Mouse (Mus musculus) urinary bladder, postnatal 14 days (tissue): ENCODE data around the gene Usp48.
"Not testable (repeated sequence)": the region's sequence is repeated elsewhere in the genome, so short reads cannot be mapped to it uniquely, and the experiment has no call there.

Experiments used
- DNase-seq: peaks from one replicate; pipeline ENCODE4 v3.0.0; 2021; ENCODE audit warnings: low spot score

The Usp48 gene

DNA sequence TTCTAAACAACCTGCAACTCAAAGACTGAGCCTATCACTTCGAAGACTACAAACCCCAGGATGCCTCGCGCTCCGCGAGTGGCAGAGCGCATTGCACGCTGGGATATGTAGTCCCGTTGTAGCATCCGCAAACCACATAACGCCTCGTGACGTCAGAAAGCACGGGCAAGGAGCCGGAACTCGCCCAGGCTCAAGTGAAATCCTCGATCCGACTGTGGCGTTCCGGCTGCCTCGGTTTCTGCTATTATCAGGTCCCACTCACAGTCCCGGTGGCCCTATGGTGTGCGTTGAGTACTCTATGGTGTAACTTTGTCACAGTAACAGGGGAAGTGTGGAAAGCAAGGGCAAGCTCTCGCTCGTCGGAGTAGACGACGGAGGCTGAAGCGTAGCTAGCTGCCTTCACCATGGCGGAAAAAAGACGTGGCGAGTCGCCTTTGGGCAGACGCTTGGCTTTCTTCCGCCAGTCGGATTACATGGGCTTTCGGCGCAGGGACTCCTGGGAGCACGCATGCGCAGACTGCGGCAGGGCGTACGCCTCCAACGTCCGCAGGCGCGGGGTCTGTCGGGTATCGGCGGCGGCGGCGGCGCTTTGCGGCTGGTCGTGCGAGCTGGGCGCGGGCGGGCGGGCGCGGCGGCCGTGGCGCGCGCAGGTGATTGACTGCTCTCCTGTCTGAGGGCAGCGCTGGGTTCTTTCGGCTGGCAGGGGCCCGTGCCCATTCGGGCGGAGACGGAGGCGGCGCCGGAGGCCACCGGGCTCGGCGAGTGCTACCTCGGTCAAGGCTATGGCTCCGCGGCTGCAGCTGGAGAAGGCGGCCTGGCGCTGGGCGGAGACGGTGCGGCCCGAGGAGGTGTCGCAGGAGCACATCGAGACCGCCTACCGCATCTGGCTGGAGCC is at the start of gene Usp48:
Gene Usp48 (plus strand): TSS at position 155 of the 895 bp plus-strand sequence.
- peak; percentile 100 for DNase-seq

DNA sequence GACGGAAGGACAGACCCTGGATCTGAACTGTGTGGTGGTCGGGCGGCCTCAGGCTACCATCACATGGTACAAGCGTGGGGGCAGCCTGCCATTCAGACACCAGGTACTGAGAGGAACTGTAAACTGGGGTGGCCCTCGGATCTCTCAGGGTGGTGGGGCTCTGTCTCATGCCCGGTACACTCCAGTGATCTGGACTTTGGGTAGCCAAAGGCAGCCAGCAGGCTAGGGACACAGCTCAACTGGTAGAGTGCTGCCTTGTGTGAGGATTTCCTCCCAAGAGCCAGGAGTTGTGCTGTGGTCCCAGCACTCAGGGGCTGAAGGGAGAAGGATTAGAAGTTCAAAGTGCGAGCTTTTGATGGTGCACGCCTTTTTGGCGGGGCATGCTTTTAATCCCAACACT is 48.0 kb upstream of the Usp48 start:
- no peak for DNase-seq

DNA sequence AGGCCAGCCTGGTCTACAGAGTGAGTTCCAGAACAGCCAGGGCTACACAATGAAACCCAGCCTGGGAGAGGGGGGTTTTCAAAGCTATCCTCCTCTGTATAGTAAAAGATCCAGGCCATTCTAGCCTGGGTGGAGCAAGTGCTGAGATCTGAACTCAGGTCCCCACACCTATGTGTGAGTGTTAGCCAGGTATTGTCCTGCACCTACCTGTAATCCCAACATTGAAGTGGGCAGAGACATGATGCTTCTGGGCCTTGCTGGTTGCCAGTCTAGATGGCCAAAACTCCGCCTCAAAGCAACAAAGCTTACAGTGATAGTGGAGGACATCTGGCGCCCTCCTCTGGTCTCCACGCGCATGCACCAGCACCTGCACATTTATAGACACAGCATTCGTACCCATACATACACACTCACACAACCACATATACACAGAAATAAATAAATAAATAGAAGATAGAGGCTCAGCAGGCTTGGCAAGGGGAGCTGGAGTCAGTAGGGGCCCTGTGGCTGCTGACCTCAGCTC is 47.5 kb upstream of the Usp48 start:
- peak; percentile 26 for DNase-seq

DNA sequence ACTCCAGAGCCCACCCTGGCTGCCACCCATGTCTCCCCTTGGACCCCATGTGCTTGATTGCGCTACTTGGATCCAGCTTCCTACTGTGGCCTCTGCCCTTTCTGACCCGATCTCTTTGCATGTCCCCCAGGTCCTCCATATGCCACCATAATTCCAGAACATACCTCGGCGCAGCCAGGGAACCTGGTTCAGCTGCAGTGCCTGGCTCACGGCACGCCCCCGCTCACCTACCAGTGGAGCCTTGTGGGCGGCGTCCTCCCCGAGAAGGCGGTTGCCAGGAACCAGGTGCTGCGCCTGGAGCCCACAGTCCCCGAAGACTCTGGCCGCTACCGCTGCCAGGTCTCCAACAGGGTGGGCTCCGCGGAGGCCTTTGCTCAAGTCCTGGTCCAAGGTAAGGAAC is 40.1 kb upstream of the Usp48 start:
- no peak for DNase-seq

DNA sequence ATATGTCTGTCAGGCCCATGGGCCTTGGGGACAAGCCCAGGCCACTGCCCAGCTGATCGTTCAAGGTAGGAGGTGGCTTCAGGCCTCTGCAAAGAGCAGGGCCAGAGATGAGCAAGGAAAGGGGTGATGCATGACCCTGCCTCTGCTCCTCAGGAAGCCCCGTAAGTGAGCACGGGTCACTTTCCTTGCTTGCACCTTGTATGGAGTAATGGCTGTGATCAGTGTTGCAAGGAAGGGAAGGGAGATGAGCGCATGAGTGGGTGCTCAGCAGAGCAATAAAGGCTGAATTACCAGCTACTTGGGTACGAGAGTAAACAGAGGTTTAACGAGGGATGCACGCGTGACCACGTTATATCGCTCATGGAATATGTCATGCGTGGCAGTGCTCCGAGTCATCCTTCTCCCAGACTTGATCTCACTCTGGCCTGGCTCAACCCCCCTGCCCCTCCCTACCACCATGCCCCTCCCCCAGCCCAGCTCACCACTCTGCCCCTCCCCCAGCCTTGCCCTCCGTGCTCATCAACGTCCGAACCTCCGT is 36.8 kb upstream of the Usp48 start:
- DNase-seq: no peak

DNA sequence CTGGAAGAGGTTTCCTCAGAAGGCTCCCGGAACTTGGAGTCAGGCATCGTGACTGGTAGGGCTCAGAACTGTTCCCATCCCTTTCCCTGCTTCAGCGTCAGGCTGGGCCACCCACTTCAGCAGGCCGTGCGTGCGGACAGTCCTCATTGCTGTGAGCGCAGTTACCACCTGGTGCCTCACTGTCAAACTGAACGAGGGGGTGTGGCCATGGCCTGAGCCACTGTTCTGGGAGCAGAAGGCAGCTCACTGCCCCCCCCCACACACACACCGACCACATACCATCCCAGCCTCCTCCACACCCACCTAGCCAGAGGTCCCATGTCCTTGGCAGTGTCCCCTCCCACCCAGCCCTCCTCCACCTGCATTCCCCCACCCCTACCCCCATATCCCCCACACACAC is 23.7 kb upstream of the Usp48 start:
- no peak for DNase-seq

DNA sequence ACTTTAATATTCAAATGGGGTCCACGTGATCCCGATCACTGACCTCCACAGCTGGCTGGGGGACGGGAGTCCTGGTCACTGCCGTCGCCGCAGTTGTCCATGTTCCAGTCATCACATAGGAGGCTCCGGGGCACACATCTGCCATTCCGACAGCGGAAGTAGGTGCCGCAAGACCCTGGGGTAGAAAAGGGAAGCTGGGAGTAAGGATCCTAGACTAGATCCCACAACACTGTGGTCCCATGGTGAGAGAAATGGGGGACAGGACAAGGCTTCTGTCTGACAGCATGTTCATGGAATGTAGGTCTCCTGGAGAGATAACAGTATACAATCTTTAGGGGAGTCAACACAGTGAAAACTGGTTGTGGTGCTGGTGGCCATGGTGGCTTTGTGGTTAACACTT is 19.1 kb upstream of the Usp48 start, which contains the start of gene Ldlrad2:
Gene Ldlrad2 (minus strand): TSS at position 101 of the 400 bp plus-strand sequence.
- no peak for DNase-seq

DNA sequence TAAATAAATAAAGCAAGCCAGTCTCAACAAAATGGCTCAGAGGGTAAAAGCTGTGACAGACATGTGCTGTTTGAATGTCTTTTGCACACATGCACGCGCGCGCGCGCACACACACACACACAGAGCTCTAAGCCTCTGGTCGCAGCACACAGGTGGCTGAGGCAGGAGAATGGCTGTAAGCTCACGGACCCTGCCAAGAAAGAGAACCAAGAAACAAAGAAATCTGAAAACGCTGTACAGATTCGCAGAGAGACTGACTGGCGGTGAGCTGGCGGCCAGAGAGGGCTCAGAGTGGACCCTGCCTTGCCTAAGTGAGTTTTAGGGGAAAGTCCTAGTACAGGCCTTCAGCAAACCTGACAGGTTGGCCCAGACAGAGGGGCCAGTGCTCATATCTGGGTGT is 16.1 kb upstream of the Usp48 start:
- DNase-seq: no peak

DNA sequence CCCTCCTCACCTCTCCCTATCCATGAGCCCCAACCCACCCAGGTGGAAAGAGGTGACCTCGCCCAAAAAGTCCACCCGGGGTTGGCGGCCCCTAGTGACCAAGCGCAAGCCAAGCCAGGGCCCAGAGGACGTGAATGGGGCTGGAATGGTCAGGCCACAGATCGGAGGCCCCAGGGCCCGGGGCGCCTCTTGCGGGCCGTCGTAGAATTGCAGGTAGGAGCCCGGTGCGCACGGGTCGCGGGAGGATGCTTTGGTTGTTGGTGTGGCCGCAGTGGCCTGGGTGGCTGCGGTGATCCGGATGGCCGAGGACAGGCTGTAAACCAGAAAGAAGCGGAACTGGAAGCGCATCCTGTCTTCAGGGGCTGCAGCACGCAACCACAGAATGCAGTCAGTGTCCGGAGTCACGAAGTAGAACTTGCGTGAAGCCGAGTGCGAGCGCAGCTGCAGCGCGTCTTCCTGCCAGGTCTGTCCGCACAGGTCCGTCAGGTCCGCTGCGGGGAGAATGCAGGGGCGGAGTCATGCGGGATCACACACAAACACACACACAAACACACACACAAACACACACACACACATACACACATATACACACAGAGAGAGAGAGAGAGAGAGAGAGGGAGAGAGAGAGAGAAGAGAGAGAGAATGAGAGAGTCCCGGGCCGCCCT is 15.2 kb upstream of the Usp48 start:
- peak; percentile 47 for DNase-seq

DNA sequence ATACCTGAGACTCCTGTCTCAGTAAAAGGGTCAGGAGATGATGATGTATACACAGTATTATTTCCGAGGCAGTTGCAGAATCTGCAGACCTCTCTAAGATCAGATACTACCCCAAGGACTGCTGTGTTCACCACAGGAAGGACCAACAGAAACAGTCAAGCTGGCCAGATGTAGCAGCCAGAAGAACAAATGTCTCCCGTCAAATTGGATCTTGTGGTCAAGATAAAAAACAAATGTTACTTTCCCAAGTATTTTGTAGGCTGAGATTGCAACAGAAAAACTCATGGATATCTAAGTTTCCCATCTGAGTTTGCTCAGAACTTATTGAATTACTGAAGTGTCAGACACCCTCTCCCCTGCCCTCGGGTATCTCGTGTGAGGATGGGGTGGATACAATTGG is 13.8 kb upstream of the Usp48 start:
- peak; percentile 18 for DNase-seq

DNA sequence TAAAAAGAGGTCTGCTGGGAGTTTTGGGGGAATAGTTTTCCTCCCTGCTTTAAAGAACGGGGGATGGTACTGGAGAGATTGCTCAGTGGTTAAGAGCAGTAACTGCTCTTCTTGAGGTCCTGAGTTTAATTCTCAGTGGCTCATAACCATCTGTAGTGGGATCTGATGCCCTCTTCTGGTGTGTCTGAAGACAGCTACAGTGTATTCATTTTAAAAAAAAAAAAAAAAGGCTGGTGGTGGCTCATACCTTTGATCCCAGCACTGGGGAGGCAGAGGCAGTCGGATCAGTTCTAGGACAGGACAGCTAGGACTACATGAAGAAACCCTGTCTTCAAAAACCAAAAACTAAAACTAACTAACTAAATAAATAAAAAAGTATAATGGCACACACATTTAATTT is 13.3 kb upstream of the Usp48 start:
- no peak for DNase-seq

DNA sequence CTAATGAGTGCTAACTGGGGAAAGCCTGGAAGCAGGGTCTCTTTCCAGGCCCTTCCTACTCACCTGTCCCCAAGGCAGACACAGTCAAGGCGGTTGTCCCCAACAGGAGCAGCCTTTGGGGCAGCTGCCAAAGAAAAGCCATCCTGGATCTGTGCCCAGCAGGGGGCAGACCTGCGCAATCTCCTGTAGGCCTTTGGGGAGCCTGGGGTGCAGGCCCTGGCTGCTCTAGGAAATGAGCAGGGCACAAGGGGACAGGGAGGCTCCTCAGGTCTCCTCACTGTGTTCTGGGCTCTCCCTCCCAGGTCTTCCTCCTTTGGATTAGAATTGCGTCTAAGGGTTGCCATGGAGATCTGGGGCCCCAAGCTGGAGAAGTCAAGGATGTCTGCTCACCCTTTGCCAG is 11.7 kb upstream of the Usp48 start:
- DNase-seq: peak; percentile 14

DNA sequence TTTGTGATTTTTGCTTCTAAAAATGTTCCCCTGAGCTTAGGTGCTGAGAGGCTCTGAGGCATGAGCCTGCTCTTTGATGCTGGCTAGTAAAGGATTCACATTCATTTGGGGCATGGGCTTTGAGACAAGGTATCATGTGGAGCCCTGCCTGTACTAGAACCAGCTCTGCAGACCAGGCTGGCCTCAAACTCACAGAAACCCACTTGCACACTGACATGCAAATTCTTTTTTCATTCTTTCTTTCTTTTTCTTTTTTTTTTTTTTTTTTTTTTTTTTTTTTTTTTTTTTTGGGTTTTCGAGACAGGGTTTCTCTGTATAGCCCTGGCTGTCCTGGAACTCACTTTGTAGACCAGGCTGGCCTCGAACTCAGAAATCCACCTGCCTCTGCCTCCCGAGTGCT is 4.5 kb upstream of the Usp48 start:
- not testable (repeated sequence) for DNase-seq

DNA sequence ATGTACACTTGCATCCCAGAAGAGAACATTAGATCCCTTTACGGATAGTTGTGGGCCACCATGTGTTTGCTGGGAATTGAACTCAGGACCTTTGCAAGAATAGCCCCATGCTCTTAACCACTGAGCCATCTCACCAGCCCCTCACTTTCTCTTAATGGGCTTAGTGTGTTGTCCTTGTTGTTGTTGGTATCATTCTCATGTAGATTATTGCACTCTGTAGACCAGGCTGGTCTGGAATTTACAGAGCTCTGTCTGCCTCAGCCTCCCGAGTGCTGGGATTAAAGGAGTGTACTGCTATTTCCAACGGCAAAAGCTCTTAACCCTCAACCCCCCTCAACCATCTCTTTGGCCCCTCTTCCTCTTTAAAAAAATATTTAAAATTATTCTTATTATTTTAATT is 4.0 kb upstream of the Usp48 start:
- no peak for DNase-seq

DNA sequence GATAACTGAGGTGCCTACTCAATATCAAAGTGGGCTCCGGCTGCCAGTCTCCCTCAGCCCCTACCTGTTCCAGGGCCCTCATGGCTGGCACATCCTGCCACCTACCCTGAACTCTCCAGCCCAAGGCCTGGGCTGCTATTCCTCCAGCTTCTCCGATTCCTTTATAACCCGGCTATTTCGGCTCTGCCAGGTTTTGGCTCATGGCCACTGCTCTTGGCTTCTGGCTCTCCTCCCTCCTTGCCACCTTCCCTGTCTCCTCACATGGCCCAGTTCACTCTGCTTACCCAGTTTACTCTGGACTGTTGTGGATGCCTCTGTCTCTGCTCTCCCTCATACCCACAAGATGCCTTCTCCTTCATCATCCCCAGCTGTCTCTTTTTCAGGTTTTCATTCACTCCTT is 2.6 kb upstream of the Usp48 start:
- DNase-seq: no peak

DNA sequence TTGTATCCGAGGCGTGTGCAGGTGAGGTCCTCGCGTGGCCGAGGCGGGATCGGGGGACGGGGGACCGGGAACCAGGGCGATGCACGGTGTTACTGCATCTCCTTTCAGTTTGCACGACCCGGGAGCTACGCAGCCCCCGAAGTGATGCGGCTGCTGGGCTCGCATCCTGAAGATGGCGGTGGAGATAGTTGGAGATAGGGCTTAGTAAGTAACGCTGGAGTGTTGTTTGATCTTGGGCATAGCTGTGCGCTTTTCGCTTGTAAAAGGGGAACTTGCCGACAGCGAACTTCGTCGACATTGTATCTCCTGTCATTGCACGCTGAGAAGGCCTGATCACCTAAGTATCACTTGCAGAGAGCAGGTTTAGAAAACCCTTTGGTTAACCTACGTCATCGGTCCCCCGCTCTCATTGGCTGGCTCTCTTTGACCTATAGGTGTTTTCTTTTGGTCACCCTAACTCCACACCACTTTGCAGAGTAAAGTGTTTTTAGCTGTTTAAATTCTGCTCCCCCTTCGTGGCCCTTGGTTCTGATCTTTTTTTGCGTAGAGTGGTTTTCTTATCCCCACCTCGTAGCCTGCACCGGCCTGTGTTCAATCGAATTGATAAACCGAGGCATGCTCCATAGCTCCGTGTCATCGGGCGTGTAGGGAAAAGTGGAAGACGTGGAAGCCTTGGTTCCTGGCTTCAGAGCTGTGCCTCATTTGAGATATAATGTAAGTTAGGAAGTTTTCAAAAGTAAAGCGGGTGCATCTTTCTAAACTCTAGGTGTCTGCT is 1.1 kb downstream of the Usp48 start:
- peak; percentile 21 for DNase-seq

DNA sequence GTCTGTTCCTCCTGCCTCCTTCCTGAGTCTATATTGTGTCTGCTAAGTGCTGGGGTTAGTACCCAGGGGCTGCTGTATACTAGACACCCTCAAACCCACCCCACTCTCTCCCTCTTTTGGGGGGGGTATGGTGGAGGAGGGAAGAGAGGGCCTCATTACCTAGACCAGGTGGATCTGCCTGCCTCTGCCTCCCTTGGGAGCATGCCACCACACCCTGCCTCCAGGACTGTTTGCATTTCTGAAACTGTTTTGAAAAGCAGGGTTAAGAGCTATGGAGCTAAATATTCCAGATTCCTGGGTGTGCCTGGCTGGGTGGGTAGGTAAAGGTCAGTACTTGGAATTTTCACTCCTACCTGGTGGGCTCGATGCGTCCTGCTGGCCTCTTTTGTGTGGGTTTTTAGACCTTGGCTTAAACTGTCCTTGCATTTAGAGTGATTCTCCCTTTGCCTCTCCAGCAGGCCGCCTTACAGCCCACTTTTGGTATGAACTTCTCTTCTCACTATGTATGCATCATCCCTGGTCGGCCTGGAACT is 3.6 kb downstream of the Usp48 start:
- DNase-seq: no peak

DNA sequence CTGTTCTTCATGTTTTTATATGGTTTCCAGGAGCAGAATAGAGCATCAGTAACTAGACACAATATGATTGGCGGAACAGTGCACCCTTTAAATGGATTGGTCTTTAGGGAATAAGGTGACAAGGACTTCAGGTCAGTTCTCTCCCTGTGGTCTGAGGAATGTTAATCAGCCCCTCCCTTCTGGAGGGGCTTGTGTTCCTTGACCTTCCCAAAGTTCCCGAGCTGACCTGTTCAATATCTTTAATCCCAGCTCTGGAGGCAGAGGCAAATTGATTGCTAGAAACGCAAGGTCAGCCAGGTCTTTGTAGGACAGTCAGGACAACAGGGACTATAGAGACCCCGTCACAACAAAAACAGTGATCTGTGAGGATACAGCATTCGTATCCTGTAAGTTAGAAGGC is 5.0 kb downstream of the Usp48 start:
- no peak for DNase-seq

DNA sequence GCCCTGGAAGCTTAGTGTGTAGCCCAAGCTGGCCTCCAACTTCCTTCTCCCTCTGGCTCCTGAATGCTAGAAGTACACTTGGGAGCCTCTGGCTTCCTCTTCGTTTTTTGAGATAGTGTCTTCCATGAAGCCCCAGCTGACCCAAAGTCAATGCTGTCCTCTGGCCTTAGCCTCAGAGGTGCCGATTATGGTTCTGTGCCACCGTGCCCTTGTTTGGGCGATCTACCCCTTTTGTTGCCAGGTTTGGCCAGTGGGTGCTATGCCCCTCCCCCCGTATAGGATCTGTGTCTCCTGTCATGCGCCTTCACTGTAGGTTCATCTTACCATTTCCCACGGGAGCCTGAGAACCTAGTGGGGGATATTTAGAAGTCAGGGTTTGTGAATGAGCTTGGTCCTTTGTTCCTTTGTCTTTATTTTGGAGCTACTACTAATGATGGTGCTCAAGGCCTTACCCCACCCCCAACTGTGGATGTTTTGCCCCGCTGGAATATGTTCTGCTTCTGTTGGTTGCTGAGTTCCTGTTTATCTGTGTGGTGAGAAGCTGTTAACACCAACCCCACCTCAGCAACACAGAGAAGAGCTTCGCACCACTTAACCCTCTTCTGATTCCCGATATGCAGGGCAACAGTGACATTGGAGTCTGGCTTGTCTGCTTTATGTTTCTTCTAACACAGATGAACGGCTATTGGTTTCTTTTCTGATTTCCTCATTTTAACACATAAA is 10.1 kb downstream of the Usp48 start:
- no peak for DNase-seq

DNA sequence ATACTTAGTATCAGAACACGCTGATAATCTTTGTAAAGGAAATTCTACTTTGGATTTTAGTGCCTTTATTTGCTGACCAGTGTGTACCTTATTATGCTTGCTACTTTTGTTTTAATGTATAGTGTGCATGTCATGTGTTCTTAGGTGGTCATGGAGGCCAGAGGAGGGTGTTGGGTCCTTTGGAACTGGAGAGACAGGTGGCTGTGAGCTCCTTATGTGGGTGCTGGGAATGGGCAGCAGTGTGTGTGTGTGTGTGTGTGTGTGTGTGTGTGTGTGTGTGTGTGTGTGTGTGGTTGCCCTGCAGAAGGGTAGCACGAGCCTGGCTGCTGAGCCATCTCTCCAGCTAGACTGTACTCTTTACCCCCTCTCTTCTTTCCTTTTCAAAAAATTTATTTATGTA is 13.5 kb downstream of the Usp48 start:
- DNase-seq: no peak

DNA sequence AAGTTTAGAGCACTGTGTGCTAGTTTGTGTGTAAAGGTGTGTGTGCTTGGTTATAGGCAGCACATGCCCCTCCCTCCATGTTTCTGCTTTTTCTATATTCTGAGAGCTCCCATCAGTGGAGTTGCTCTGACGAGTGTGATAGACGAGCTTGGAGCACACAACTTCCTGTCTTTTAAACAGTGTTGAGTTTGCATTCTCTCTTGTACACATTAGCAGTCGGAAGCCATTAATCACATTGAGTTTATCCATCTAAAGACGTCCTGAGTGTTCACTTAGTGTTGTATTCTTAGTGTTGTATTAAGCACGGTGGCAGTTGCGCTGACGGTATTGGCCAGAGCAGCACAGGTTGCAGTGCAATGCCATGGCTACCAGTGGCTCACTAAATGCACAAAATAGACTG is 15.7 kb downstream of the Usp48 start:
- DNase-seq: no peak
